Mouse (Mus musculus) limb, embryonic 11.5 days (tissue): ENCODE data around the gene Nt5dc1. TPM values are rescaled to one million over a fixed set of nuclear protein-coding genes. Genes with fewer than 3 reads are reported as not detected.
A peak's percentile ranks its signal among the peaks of the same experiment; 100 is the strongest.
"Not testable (repeated sequence)": the region's sequence is repeated elsewhere in the genome, so short reads cannot be mapped to it uniquely, and the experiment has no call there.

Experiments
- ATAC-seq: fragments of 200-750 bp; cut with Nextera tagmentation; 2 replicates; pipeline ENCODE4 v1.8.0; 2017; ENCODE audit warnings: low read depth; ENCODE audit not compliant: insufficient number of reproducible peaks, low FRiP score, low TSS enrichment
- DNase-seq: peaks from one replicate; pipeline ENCODE4 v3.0.0-alpha.2; 2015; ENCODE audit warnings: low spot score
- H3K27ac ChIP-seq: fragments of 300-500 bp; sonication (generic); replicated peaks from 2 replicates; pipeline ENCODE4 v1.5.1; 2014; ENCODE audit warnings: low read depth, mild to moderate bottlenecking, low read length
- H3K27me3 ChIP-seq: fragments of 300-500 bp; sonication (generic); 2 replicates; pipeline ENCODE4 v1.6.1; 2014; ENCODE audit warnings: mild to moderate bottlenecking, low read length, mixed read lengths; ENCODE audit not compliant: control insufficient read depth, insufficient read depth
- H3K36me3 ChIP-seq: fragments of 300-500 bp; sonication (generic); 2 replicates; pipeline ENCODE4 v1.6.1; 2014; ENCODE audit warnings: mild to moderate bottlenecking, low read length, moderate library complexity, mixed read lengths; ENCODE audit not compliant: control insufficient read depth, insufficient read depth
- H3K4me1 ChIP-seq: fragments of 300-500 bp; sonication (generic); 2 replicates; pipeline ENCODE4 v1.6.1; 2014; ENCODE audit warnings: low read length, mixed read lengths; ENCODE audit not compliant: control insufficient read depth, insufficient read depth
- H3K4me2 ChIP-seq: fragments of 300-500 bp; sonication (generic); 2 replicates; pipeline ENCODE4 v1.6.1; 2014; ENCODE audit warnings: low read depth, mild to moderate bottlenecking, moderate library complexity; ENCODE audit not compliant: severe bottlenecking
- H3K4me3 ChIP-seq: fragments of 300-500 bp; sonication (generic); 2 replicates; pipeline ENCODE4 v1.5.1; 2014; ENCODE audit warnings: low read depth, low read length
- H3K9ac ChIP-seq: fragments of 300-500 bp; sonication (generic); 2 replicates; pipeline ENCODE4 v1.6.1; 2014; ENCODE audit warnings: mild to moderate bottlenecking, low read length
- H3K9me3 ChIP-seq: fragments of 300-500 bp; sonication (generic); 2 replicates; pipeline ENCODE4 v1.6.1; 2016; ENCODE audit warnings: low read length; ENCODE audit not compliant: control insufficient read depth
- WGBS: fragments of 180-500 bp; shearing (Covaris S2); extraction: QIAGEN DNeasy Blood & Tissue Kit; methylation state at CpG from one replicate; pipeline ENCODE4 v1.1.7; 2014; 5-methylcytosine and 5-hydroxymethylcytosine counted together
- polyA plus RNA-seq: library from polyadenylated mRNA; unstranded; fragments of >200 nt; fragmentation: Nextera tagmentation; extraction: Ambion mirVana; gene quantifications from 2 replicates; pipeline ENCODE4 v1.2.1, GENCODE M21; 2014

Gene Nt5dc1
- 7.7 and 9.5 TPM in 2 replicates for polyA plus RNA-seq

DNA sequence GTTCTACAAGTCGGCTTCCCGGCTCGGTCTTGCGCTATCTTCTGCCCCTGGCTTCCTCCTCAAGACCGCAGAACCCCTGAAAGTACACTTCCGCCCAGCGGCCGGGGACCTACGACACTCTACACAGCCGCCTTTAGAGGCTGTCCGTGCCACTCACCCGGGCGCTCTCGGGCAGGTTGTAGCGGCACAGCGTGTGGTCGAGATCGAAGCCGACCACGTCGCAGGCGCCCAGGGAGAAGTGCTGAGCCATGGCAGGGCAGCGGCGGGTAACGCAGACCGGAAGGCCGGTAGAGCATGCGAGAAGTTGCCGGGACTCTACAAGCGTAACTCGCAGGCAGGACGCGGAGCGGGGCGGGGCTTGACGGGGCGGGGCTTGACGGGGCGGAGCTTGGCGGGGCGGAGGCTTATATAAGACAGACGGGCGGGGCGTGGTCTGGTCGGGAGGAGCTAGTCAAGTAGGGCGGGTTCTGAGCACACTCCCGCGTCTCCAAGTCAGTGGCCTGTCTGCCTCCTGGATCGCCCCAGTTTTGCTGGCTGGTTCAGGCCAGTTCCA lies at the start of gene Nt5dc1:
Gene Nt5dc1 (minus strand): TSS at position 349 of the 553 bp plus-strand sequence.
- peak within 1 kb of the TSS; percentile 63 for H3K4me3 ChIP-seq
- no peaks in the 10 kb centered on the region for H3K4me1 ChIP-seq
- peak within 1 kb of the TSS; percentile 47 for H3K4me2 ChIP-seq
- H3K9ac ChIP-seq, result peak within 1 kb of the TSS; percentile 76
- H3K36me3 ChIP-seq, result no peaks in the 10 kb centered on the region
- ATAC-seq (peak; percentile 98), DNase-seq (peak; percentile 97)
- whole genome bisulfite sequencing, result 0% methylated on average over 49 of the region's 49 CpGs
- 0 out of 2 replicates have a peak within 1 kb of the TSS, but pooled peaks have one; percentile 14 for H3K27ac ChIP-seq
- no peaks in the 10 kb centered on the region for H3K27me3 ChIP-seq
- H3K9me3 ChIP-seq, result no peaks in the 10 kb centered on the region

DNA sequence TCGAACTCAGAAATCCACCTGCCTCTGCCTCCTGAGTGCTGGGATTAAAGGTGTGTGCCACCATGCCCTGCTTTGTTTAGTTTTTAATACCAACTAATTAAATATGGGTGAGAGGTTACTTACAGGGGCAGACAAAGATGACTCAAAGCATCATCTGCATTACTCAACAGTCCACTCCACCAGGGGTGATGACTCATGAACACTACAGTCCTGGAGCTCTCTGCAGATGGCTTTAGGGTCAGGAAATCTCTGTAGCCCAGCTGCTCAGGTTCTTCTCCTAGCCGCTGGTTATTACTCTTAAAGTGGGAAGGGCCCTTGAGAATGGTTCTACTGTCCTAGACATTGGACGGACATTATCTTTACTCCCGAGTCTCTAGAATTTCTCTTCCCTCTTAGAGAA lies 46.0 kb upstream of the Nt5dc1 start:
- Histone ChIP-seq H3K4me2 (no peak overlapping the region), H3K9ac (no peak overlapping the region), H3K4me1 (no peaks in the 10 kb centered on the region), H3K9me3 (no peaks in the 10 kb centered on the region), H3K4me3 (no peak overlapping the region), H3K27ac (no peak overlapping the region), H3K27me3 (no peaks in the 10 kb centered on the region), H3K36me3 (no peaks in the 10 kb centered on the region)
- DNase-seq (no peak), ATAC-seq (no peak)
- 92% methylated on average over 4 of the region's 4 CpGs for WGBS

DNA sequence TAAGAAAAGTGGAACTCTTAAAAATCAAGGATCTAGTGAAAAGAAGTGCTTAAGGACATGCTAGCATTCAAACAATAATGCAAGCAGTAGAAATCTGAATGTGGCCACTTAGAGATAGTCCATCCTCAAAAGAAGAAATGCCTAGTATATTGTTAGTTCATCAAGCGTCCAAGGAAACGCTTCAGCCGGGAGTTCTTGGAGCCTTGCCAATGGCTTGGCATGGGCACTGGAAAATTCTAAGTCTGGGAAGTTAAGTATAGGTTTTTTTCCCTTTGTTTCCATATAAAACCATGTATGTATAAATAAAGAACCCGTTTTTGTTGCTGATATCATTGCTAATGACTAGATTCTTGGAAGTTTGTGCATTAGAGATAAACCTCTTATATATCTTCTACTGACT lies 43.1 kb upstream of the Nt5dc1 start:
- no peak for ATAC-seq
- no peak overlapping the region for H3K27ac ChIP-seq
- H3K4me3 ChIP-seq, result no peak overlapping the region
- no peak overlapping the region for H3K4me2 ChIP-seq
- no peak for DNase-seq
- 82% methylated on average over 4 of the region's 4 CpGs for WGBS
- H3K27me3 ChIP-seq, result no peaks in the 10 kb centered on the region
- H3K4me1 ChIP-seq, result no peaks in the 10 kb centered on the region
- no peak overlapping the region for H3K9ac ChIP-seq
- H3K9me3 ChIP-seq, result no peaks in the 10 kb centered on the region
- no peaks in the 10 kb centered on the region for H3K36me3 ChIP-seq

DNA sequence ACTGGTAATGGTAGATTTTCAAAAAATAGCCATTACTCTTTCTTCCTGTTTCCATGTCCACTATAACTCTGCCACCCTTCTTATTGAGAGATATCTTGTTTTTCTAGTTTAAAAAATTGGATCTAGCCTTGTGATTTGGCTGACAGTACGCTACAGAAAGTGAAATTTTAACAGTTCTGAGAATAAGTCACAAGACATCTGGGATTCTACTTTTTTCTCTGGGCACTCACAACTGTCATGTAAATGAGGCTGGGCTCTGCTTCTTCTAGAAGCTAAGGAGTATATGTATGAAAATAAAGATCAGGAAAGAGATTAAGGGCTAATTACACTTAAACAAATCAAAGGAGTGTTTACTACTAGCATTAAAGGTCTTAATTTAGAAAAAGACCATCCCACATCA lies 31.1 kb upstream of the Nt5dc1 start:
- H3K4me1 ChIP-seq, result no peaks in the 10 kb centered on the region
- no peak overlapping the region for H3K4me3 ChIP-seq
- ATAC-seq (no peak), DNase-seq (no peak)
- H3K9ac ChIP-seq, result no peak overlapping the region
- no peaks in the 10 kb centered on the region for H3K9me3 ChIP-seq
- H3K36me3 ChIP-seq, result no peaks in the 10 kb centered on the region
- H3K4me2 ChIP-seq, result no peak overlapping the region
- H3K27ac ChIP-seq, result no peak overlapping the region
- WGBS, result 84% methylated on average over 1 of the region's 1 CpGs
- no peaks in the 10 kb centered on the region for H3K27me3 ChIP-seq

DNA sequence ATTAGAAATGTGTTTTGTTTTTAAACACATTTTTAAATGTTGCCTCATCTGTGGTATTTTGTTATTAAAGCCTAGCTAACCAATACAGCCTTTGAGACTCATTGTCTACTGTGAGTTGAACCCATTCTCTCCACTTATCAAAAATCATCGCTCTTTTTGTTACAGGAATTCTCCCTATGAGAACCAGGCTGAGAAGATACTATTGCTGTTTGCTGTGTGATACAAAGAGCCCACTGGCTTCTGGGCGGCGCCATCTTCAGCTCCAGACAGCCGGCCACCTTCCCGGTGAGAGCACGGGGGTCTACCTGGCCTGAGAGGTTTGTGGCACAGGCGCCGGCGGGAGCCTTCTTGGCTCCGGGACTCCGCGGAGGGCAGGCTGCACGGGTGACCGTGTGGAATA lies 15.8 kb upstream of the Nt5dc1 start:
- not testable (repeated sequence) for H3K4me3 ChIP-seq, H3K27me3 ChIP-seq, ATAC-seq, H3K9me3 ChIP-seq, H3K27ac ChIP-seq, H3K9ac ChIP-seq, H3K4me2 ChIP-seq, DNase-seq, H3K4me1 ChIP-seq, H3K36me3 ChIP-seq
- 97% methylated on average over 6 of the region's 14 CpGs for WGBS

DNA sequence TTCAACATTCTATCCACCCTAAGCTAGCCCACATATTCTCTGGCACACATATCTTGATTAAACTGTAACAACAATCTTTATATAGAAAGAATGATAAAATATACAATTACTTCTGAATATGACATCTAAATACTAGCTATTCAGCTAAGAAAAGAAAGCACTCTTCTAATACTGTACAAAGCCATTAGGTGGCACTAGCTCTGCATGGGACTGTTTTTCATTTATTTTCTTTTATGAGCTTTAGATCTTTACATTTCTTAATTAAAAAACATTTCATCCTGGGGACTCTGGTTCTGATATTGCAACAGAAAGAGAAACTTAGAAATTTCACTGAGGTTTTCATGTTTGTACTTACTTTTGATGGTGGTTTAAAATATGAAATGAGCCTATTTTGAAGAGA lies 13.4 kb upstream of the Nt5dc1 start:
- Histone ChIP-seq H3K27ac (no peak overlapping the region), H3K27me3 (no peaks in the 10 kb centered on the region), H3K9ac (no peak overlapping the region), H3K9me3 (no peaks in the 10 kb centered on the region), H3K4me2 (no peak overlapping the region), H3K4me1 (no peaks in the 10 kb centered on the region), H3K4me3 (no peak overlapping the region), H3K36me3 (no peaks in the 10 kb centered on the region)
- ATAC-seq (no peak), DNase-seq (no peak)

DNA sequence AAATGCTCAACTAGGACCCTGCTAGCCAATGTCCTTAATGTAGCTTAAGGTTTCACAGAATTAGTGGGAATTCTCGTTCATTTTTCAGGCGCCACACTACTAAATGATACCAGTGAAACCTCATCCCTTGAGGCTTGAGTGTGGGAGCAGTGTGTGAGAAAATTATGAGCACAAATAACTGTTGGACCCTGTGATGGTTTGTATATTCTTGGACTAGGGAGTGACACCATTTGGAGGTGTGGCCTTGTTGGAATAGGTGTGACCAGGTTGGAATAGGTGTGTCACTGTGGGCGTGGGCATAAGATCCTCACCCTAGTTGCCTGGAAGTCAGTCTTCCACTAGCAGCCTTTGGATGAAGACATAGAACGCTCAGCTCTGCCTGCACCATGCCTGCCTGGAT lies 442 bp upstream of the Nt5dc1 start:
- not testable (repeated sequence) for H3K9me3 ChIP-seq, H3K27ac ChIP-seq, H3K4me1 ChIP-seq, H3K36me3 ChIP-seq, DNase-seq, H3K27me3 ChIP-seq, ATAC-seq
- H3K4me3 ChIP-seq, result peak overlapping the region; percentile 63
- WGBS, result 78% methylated on average over 4 of the region's 4 CpGs
- H3K4me2 ChIP-seq, result peak overlapping the region; percentile 47
- H3K9ac ChIP-seq, result peak overlapping the region; percentile 37; the same call in 1 of the 2 replicates

DNA sequence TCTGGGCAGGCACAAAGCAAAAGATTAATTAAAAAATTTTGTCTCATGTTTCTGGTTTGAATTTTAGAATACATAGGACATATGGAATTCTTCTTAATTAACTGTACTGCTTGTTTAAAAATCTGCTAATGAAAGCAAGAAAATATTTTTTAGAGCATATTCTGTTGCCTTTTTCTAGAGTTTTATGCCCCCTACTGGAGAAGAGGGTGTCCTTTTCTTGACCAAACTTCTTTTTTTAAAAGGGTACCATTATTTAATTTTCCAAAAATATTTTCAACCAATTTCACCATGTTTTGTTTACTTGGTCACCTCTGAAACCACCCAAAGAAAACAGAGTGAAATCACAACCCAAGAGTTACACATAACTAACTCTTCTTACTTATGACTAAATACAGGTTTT lies 19.1 kb downstream of the Nt5dc1 start:
- Histone ChIP-seq H3K9me3 (no peaks in the 10 kb centered on the region), H3K27me3 (no peaks in the 10 kb centered on the region), H3K4me3 (no peak overlapping the region), H3K36me3 (no peaks in the 10 kb centered on the region), H3K4me2 (no peak overlapping the region), H3K27ac (no peak overlapping the region), H3K4me1 (no peaks in the 10 kb centered on the region), H3K9ac (no peak overlapping the region)
- ATAC-seq (no peak), DNase-seq (no peak)

DNA sequence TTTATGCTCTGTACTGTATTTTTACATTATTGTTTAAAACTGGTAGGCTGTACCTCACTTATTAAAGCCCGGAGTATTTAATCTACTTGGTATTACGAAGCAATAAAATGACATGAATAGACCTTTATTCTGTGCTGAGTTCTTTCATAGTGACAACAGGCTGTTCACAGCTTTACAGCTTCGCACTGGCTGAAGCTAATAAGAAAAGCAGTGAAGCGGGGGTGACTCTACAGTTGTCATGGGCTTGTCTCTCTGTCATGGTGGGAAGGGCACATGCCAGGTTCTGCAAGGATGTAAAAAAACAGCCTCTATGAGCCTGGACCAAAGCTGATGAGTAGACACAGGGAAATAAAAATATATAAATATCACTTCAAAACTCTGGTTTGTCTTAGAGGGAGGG lies 21.4 kb downstream of the Nt5dc1 start:
- Histone ChIP-seq H3K4me1 (no peaks in the 10 kb centered on the region), H3K27me3 (no peaks in the 10 kb centered on the region), H3K4me3 (no peak overlapping the region), H3K27ac (no peak overlapping the region), H3K9me3 (no peaks in the 10 kb centered on the region), H3K4me2 (no peak overlapping the region), H3K9ac (no peak overlapping the region), H3K36me3 (no peaks in the 10 kb centered on the region)
- DNase-seq, result no peak
- 86% methylated on average over 4 of the region's 4 CpGs for WGBS
- ATAC-seq, result no peak
